Mouse (Mus musculus) G1E (cell line): Measurements from ENCODE around the gene Gabarapl2.
"Not testable (repeated sequence)": the region's sequence is repeated elsewhere in the genome, so short reads cannot be mapped to it uniquely, and the experiment has no call there.

Source experiments
- CTCF ChIP-seq: IDR thresholded peaks from 2 replicates; pipeline ENCODE4 v1.5.1; 2012; ENCODE audit warnings: low read depth, low read length, inconsistent platforms, mixed read lengths
- GATA1 ChIP-seq: IDR thresholded peaks from 2 replicates; pipeline ENCODE4 v1.6.1; 2012; ENCODE audit warnings: borderline replicate concordance, low read length, inconsistent platforms, mixed read lengths
- GATA2 ChIP-seq: IDR thresholded peaks from 2 replicates; pipeline ENCODE4 v1.6.1; 2012; ENCODE audit warnings: low read depth, low read length, inconsistent platforms, borderline replicate concordance
- POLR2AphosphoS5 ChIP-seq: IDR thresholded peaks from 2 replicates; pipeline ENCODE4 v1.6.1; 2012; ENCODE audit warnings: low read depth, low read length, inconsistent platforms; ENCODE audit not compliant: insufficient replicate concordance
- TAL1 ChIP-seq: conservative IDR thresholded peaks from 2 replicates; pipeline ENCODE4 v1.6.1; 2012; ENCODE audit warnings: low read depth, low read length, inconsistent platforms, mixed read lengths

- not testable (repeated sequence) for TF ChIP-seq CTCF, GATA1, TAL1, GATA2, POLR2AphosphoS5
These were observed 2.2 kb upstream of the Gabarapl2 start for GRCm38 (mm10) chr8:111938076-111938985.
